Mouse (Mus musculus) heart, postnatal 0 days (tissue): ENCODE data around the gene Il11ra1. TPM values are rescaled to one million over a fixed set of nuclear protein-coding genes. Genes with fewer than 3 reads are reported as not detected.

ENCODE experiments used
- ATAC-seq: fragments of 200-750 bp; cut with Nextera tagmentation; 2 replicates; pipeline ENCODE4 v1.8.0; 2017; ENCODE audit warnings: low read depth, moderate number of reproducible peaks, moderate library complexity; ENCODE audit not compliant: insufficient read depth
- DNase-seq: peaks from one replicate; pipeline ENCODE4 v3.0.0-alpha.2; 2016; ENCODE audit warnings: low spot score
- H3K27ac ChIP-seq: fragments of 300-500 bp; sonication (generic); 2 replicates; pipeline ENCODE4 v1.5.1; 2014; ENCODE audit warnings: low read depth, mild to moderate bottlenecking
- H3K27me3 ChIP-seq: fragments of 300-500 bp; sonication (generic); 2 replicates; pipeline ENCODE4 v1.6.1; 2014; ENCODE audit warnings: low read length, mixed read lengths; ENCODE audit not compliant: control insufficient read depth, insufficient read depth
- H3K36me3 ChIP-seq: fragments of 300-500 bp; sonication (generic); replicated peaks from 2 replicates; pipeline ENCODE4 v1.6.1; 2014; ENCODE audit warnings: low read length, mixed read lengths; ENCODE audit not compliant: control insufficient read depth, insufficient read depth
- H3K4me1 ChIP-seq: fragments of 300-500 bp; sonication (generic); 2 replicates; pipeline ENCODE4 v1.6.1; 2014; ENCODE audit warnings: antibody characterized with exemption; ENCODE audit not compliant: control insufficient read depth, insufficient read depth
- H3K4me2 ChIP-seq: fragments of 300-500 bp; sonication (generic); 2 replicates; pipeline ENCODE4 v1.6.1; 2014; ENCODE audit warnings: low read depth, mild to moderate bottlenecking, low read length, moderate library complexity
- H3K4me3 ChIP-seq: fragments of 300-500 bp; sonication (generic); 2 replicates; pipeline ENCODE4 v1.5.1; 2014; ENCODE audit warnings: low read depth, low read length
- H3K9ac ChIP-seq: fragments of 300-500 bp; sonication (generic); replicated peaks from 2 replicates; pipeline ENCODE4 v1.6.1; 2014; ENCODE audit warnings: low read depth, low read length, mixed read lengths
- H3K9me3 ChIP-seq: fragments of 300-500 bp; sonication (generic); replicated peaks from 2 replicates; pipeline ENCODE4 v1.6.1; 2016; ENCODE audit warnings: low read length; ENCODE audit not compliant: control insufficient read depth
- CTCF ChIP-seq: IDR thresholded peaks from 2 replicates; pipeline ENCODE4 v1.5.1; 2016; ENCODE audit warnings: antibody characterized with exemption, control low read depth, low read depth
- EP300 ChIP-seq: IDR thresholded peaks from 2 replicates; pipeline ENCODE4 v1.6.1; 2016; ENCODE audit warnings: antibody characterized with exemption, low read depth
- WGBS: fragments of 180-500 bp; shearing (Covaris S2); extraction: QIAGEN DNeasy Blood & Tissue Kit; methylation state at CpG from one replicate; pipeline ENCODE4 v1.1.7; 2014; 5-methylcytosine and 5-hydroxymethylcytosine counted together
- polyA plus RNA-seq: library from polyadenylated mRNA; unstranded; fragments of >200 nt; fragmentation: Nextera tagmentation; extraction: Ambion mirVana; gene quantifications from 2 replicates; pipeline ENCODE4 v1.2.1, GENCODE M21; 2015
- total RNA-seq: library from RNA; depleted of rRNA; stranded (reverse); fragments of >200 nt; gene quantifications from 2 replicates; pipeline ENCODE4 v1.2.3, GENCODE M21; 2014; ENCODE audit warnings: low replicate concordance

Gene Il11ra1
- total and polyA plus RNA-seq, 2 experiments from 2014 or later = 104 to 110 TPM

DNA sequence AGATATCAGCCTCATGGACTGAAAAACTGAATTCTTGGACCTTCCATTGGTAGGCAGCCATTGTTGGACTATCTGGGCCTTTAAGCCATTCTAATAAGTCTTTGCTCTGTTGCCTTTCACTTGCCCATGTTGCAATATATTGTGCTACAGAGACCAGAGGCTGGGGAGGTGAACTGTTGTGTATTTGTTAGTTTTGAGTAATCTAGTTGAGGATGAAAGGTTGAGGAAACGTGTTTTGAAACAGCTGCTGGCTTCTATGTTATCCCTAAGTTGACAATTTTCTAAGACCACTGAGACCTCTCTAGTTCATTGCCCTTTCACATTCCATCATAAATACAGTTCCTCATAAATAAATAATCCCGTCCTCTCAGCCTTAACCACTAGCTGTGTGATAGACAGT lies 44.3 kb downstream of the Il11ra1 start:
- peaks cover 2% of the 10 kb centered on the region; the same call in 1 of the 2 replicates for H3K36me3 ChIP-seq
- no peak for ATAC-seq
- TF ChIP-seq EP300 (no peak), CTCF (no peak)
- H3K27me3 ChIP-seq = no peaks in the 10 kb centered on the region
- H3K27ac ChIP-seq = no peak overlapping the region
- H3K4me3 ChIP-seq = no peak overlapping the region
- WGBS = 64% methylated on average over 2 of the region's 2 CpGs
- H3K4me2 ChIP-seq = no peak overlapping the region
- no peaks in the 10 kb centered on the region for H3K9me3 ChIP-seq
- no peak overlapping the region for H3K9ac ChIP-seq
- no peak for DNase-seq
- peaks cover 14% of the 10 kb centered on the region for H3K4me1 ChIP-seq

DNA sequence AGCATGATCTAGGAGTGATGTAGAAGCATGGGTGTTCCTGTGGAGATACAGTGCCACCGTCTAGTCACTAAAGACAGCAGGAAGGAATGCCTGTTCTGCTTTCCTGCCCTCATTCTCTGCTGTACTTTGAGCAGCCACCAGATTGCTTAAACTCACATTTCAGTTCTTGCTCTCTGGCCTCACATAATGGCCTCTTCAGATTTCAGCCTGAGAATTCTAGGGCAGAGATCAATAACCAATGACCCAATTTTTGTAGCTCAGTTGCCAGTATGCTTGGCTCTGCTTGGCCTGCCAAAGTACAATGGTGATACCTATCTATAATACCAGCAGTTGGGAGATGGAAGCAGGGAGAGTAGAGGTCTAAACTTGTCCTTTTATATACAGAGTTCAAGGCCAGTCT lies 45.2 kb downstream of the Il11ra1 start:
- H3K4me3 ChIP-seq = no peak overlapping the region
- peaks cover 10% of the 10 kb centered on the region for H3K4me1 ChIP-seq
- 68% methylated on average over 1 of the region's 1 CpGs for WGBS
- TF ChIP-seq EP300 (no peak), CTCF (no peak)
- ATAC-seq (no peak), DNase-seq (no peak)
- H3K4me2 ChIP-seq = no peak overlapping the region
- no peak overlapping the region for H3K27ac ChIP-seq
- no peaks in the 10 kb centered on the region for H3K9me3 ChIP-seq
- no peak overlapping the region for H3K9ac ChIP-seq
- no peaks in the 10 kb centered on the region for H3K27me3 ChIP-seq
- no peaks in the 10 kb centered on the region for H3K36me3 ChIP-seq

DNA sequence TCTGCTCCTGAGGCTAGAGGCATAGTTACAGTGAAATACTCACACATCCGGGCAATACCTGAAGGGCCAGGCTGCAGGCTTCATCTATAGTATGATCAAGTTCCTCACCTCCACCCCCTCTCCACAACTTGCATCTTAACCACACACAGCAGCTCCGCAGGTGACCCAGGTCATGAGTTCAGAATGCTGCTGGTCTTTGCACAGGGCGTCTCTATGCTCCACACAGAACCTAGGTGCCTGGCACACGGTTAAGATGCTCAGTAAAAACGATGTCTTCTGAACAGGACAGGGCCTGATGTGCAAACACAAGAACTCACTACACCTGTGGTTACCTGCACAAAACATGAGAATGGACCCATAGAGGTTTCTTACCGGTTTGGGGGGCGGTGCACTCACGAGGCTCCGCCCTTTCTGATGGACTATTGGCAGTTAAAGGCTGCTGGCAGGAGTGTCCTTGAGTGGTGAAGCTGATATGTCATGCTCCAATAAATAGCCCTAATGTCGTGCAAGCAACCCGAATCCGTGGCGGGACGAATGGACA lies 55.1 kb downstream of the Il11ra1 start, which contains the start of gene Galt:
Gene Galt, plus strand, starts transcription at position 432 of the 541 bp plus-strand sequence.
- Histone ChIP-seq H3K36me3 (peaks cover 21% of the 10 kb centered on the region), H3K9me3 (no peaks in the 10 kb centered on the region), H3K4me3 (peak within 1 kb of the TSS; percentile 76), H3K27me3 (no peaks in the 10 kb centered on the region), H3K4me1 (peaks cover 18% of the 10 kb centered on the region), H3K9ac (peak within 1 kb of the TSS; percentile 91), H3K4me2 (peak within 1 kb of the TSS; percentile 93), H3K27ac (peak within 1 kb of the TSS; percentile 96)
- peak; percentile 47 for ATAC-seq
- WGBS = 13% methylated on average over 14 of the region's 14 CpGs
- TF ChIP-seq CTCF = no peak
- no peak for TF ChIP-seq EP300
- DNase-seq = peak; percentile 28

DNA sequence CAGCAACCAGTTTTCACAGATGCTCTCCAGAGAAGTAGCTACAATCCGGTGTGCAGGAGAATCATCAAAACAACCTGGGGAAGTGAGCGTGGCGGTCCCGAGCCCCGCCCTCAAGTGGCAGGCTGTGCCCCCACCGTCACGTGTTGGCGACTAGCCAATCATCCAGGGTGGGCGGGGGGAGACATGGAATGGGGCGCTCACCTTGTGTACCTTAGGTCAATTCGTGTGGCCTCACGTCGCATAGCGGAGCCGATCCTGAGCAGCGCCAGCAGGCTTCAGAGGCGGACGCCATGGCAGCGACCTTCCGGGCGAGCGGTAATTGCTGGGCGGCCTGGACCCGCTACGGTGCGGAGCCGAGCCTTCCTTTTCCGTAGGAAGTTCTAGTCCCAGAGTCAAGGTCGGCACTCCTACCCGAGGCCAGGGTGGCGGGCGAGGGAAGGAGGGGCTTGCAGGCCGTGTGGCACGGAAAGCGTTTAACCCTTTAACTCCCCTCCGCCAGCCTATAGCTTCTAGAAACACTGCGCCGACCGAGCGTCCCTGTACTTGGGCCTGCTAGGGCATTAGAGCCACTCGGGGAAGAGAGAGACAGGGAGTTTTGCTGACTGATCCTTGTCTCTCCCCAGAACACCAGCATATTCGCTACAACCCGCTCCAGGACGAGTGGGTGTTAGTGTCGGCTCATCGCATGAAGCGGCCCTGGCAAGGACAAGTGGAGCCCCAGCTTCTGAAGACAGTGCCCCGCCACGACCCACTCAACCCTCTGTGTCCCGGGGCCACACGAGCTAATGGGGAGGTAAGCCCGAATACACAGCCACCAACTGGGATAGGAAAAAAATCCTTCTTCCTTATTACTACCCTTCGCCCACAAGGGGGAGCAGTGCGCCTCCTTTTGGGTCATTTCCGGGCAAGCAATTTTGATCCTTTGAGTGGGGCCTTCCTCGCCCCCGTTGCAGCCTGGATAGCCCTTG lies 55.8 kb downstream of the Il11ra1 start, which contains the start of gene Sigmar1:
Gene Sigmar1, minus strand, starts transcription at position 820 of the 968 bp plus-strand sequence.
- Histone ChIP-seq H3K9me3 (no peaks in the 10 kb centered on the region), H3K4me3 (peak within 1 kb of the TSS; percentile 76), H3K9ac (peak within 1 kb of the TSS; percentile 91), H3K27me3 (no peaks in the 10 kb centered on the region), H3K4me2 (peak within 1 kb of the TSS; percentile 93), H3K27ac (peak within 1 kb of the TSS; percentile 96), H3K36me3 (peaks cover 21% of the 10 kb centered on the region), H3K4me1 (peaks cover 20% of the 10 kb centered on the region)
- WGBS = under 1% methylated on average over 57 of the region's 57 CpGs
- DNase-seq (peak; percentile 87), ATAC-seq (peak; percentile 64)
- peak; percentile 89 for TF ChIP-seq CTCF
- TF ChIP-seq EP300 = peak; percentile 17; the same call in 1 of the 2 replicates

DNA sequence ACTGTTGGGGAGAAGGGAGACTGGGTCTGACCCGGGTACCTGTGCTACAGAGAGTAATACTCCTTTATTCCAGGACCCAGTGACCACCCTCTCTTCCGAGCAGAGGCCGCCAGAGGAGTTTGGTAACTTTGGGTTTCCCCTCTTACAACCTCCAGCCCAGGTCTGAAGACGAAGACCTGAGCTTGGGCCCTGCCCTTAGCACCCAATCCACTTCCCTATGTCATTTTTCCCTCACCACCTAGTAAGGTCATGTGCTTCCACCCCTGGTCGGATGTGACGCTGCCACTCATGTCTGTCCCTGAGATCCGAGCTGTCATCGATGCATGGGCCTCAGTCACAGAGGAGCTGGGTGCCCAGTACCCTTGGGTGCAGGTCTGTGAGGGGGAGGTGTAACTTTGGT lies 56.7 kb downstream of the Il11ra1 start:
- WGBS = 68% methylated on average over 8 of the region's 8 CpGs
- H3K9me3 ChIP-seq = no peaks in the 10 kb centered on the region
- H3K27me3 ChIP-seq = no peaks in the 10 kb centered on the region
- H3K27ac ChIP-seq = no peak overlapping the region; the same call in 1 of the 2 replicates
- H3K4me1 ChIP-seq = peaks cover 27% of the 10 kb centered on the region
- H3K36me3 ChIP-seq = peaks cover 21% of the 10 kb centered on the region
- no peak for ATAC-seq
- DNase-seq = no peak
- peak overlapping the region; percentile 37; the same call in 1 of the 2 replicates for H3K9ac ChIP-seq
- H3K4me3 ChIP-seq = peak overlapping the region; percentile 76
- H3K4me2 ChIP-seq = peak overlapping the region; percentile 93
- TF ChIP-seq EP300 (no peak), CTCF (no peak)
